Mouse (Mus musculus) gastrocnemius, postnatal 36 days (tissue): ENCODE results near the gene A930002H24Rik. TPM values are rescaled to one million over a fixed set of nuclear protein-coding genes. Genes with fewer than 3 reads are reported as not detected.
"Not testable (repeated sequence)": the region's sequence is repeated elsewhere in the genome, so short reads cannot be mapped to it uniquely, and the experiment has no call there.

Experiments used
- DNase-seq, 2 experiments: peaks; one replicate each; pipeline ENCODE4 v3.0.0; 2022
- intact Hi-C: fragments of 180-260 bp; cut with DNase I; formaldehyde crosslinking; loops from one replicate; pipeline ENCODE4 v1.15.1; 2025
- long read RNA-seq, 2 experiments: library from polyadenylated mRNA; stranded (forward); transcript quantifications; one replicate each; pipeline ENCODE4 v2.0.0; 2021
- total RNA-seq, 2 experiments: library from RNA; stranded (reverse); gene quantifications; 2 replicates each; pipeline ENCODE4 v1.2.3; 2021

Gene A930002H24Rik
- not detected for total RNA-seq
- long read RNA-seq, experiment 1: 0 reads
- long read RNA-seq, experiment 2: 0 reads

DNA sequence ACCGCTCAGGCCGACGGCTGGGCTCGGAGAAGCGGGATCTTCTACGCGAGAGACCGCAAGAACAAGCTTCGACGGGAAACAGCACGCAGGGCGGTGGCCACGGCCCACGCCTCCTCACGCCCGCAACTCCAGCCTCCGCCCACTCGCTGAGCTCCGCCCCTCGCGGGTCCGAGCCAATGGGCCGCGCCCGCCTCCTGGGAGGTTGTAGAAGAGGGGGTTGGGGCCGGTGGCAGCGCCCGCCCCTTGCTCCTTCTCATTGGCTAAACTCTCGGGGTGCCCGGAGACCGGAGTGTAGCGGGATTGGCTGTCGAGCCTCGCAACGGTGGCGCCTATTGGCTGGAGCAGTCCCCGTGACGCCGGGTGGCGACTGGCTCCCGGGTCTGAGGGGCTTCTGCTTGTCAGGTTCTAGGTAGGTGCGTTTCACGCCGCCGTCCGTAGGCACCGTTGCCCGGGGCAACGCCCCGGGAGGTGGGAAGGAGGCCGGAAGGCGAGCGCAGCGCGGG lies at the start of gene A930002H24Rik:
A930002H24Rik (minus strand) TSS at position 145 of the 503 bp plus-strand sequence.
- intact Hi-C loops: no loop called here
- peak; percentile 98 to 99 for DNase-seq

DNA sequence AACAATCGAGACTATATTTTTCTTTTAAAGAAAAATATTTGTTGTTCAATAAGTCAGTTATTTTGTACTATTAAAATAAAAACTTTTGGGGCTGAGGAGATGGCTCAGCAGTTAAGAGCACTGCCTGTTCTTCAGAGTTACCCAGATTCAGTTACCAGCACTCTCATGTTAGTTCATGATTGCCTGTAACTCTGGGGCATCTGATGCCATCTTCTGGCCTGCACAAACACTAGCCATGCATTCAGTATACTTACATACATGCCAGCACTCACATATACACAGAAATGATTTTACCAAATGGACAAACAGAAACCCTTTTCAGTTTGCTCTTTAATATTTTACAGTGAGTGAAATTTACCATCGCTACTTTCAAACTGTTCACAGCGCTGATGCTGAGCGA lies 45.7 kb upstream of the A930002H24Rik start:
- intact Hi-C loops: no loop called here
- no peak for DNase-seq

DNA sequence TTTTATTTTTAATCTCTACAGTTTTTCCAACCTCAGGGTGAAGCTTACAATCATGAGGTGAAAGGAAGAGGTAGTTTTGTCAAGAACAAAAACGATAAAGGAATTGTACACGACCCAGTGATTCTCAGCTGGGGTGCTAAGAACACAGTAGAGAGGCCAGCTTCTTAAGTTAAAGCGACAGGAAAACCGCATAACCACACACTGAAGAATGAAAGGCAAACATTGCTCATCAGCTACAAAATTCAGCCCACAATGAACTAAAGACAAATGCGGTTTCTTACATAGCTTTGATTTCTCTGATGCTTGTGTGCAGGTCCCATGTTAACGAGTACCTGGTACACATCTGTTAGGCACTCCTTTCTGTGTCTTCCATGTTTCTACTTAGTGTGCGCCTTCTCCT lies 33.5 kb upstream of the A930002H24Rik start:
- intact Hi-C loops: no loop called here
- DNase-seq: no peak

DNA sequence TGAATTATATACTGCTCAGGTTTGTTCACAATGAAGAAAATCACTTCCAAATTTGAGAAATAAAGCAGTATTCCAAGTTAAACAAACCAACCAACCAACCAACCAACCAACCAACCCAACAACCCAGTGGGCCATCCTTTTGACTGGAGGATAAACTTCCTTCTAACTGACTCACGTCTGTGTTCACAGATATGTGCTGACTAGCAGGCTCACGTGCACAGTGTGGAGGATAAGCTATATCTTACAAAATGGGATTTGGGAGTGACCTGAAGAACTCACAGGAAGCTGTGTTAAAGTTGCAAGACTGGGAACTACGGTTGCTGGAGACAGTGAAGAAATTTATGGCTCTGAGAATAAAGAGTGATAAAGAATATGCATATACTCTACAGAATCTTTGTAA lies 32.2 kb upstream of the A930002H24Rik start:
- DNase-seq: no peak
- intact Hi-C loops: no loop called here

DNA sequence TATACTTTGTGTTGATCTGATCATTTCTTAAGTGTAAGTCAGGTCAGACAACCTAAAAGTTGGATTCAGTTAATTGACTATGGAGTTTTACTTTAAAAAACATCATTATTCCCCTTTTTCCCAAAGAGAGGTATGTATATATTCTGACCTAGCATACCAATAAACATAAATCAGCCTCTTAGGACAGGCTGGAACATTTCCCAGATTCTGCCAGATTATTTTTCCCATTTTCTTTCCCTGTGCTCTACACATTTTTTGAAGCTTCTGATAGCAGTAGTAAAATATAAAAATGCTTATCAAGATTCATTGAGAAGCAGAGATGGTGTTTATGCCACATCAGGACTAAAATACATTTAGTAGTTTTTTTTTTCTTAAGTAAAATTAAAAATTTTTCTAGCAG lies 27.0 kb upstream of the A930002H24Rik start:
- intact Hi-C loops: no loop called here
- no peak for DNase-seq

DNA sequence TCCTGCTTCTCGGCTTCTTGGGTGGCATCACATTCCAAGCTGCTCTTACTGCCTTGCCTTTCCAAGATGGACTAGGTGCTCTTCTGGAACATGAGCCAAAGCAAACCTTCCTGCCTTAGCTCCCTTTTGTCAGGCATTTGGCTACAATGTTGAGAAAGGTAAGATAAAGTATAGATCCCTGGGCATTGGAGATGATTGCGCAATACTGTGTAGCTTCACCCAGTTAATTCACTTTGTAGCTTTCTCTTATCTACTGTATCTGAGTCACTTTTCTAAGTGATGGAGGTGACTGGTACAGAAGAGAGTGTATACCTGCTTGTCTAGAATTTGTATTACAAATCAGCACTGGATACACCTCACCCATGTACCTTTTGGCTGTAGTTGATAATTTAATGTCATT lies 23.4 kb upstream of the A930002H24Rik start:
- no peak for DNase-seq
- intact Hi-C loops: no loop called here

DNA sequence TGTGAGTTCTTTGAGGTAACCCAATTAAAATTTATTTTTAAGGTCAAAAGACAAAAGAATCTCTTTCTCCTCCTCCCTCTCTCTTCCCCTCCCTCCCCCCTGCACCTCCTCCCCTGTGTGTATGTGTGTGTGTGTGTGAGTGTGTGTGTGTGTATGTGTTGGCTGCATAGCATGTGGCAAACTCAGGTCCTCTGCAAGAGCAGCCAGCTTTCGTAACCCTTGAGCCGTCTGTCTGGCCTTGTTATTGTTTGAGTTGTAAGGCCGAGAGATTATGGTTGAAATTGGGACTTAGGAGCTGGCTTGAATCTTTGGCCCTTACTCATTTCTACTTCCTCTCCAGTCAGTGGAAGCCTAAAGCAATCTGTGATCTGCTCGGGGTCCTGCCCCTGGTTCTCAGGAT lies 16.4 kb upstream of the A930002H24Rik start:
- no peak for DNase-seq
- intact Hi-C loops: no loop called here

DNA sequence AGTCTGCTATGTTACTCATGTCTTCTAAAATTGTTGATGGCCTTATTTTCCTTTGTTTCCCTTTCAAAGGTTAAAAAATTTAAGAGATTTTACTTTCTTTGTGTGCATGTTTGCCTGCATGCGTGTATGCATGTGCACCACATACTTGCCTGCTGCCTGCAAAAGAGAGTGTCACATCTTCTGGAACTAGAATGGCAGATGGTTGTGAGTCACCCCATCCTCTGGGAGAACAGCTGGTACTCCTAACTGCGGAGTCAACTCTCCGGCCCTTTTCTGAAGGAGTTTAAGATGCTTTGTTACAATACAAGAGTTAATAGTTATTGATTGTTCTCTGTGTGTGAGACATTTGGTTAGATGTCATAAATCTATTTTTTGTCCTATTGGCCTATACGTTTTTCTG lies 15.3 kb upstream of the A930002H24Rik start:
- DNase-seq: peak in 1 of 2 experiments; percentile 11
- intact Hi-C loops: no loop called here

DNA sequence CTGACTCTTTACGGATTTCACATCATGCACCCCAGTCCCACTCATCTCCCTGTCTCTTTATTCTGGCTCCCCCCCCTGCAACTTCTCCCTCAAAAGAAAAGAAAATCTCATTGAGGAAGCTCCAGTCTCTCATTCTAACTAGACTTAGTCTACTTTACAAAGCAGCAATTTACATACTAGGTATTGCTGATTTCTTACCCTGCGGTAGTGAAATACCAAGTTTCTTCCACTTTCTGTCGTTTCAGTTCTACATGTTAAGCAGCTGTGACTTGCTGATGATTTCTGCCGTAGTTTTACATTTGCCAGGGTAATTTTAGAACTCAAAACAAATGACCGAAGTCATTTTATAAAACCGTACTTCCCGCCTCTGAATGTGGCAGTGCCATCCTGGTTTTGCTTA lies 8.2 kb upstream of the A930002H24Rik start:
- no peak for DNase-seq
- intact Hi-C loops: no loop called here

DNA sequence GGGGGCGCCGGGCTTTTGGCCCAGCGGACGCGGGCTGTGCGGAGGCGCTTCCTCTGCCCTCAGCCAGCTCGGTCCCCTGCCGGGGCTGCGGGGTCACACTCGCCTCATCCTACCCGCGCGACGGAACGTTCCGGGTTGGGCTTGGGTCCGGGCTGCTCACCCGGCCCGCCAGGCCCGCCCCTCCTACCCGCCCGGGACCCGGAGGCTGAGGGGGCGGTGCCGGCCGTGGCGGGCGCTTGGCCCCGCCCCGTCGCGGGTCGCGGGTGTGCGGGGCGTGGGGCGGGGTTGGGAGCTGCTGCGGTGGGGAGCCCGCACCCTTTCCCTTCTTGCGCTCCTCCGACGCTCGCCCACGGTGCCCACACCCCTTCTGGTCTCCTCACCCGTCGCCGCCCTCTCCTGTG lies 580 bp upstream of the A930002H24Rik start:
- intact Hi-C loops: no loop called here
- DNase-seq: peak in 1 of 2 experiments; percentile 20

DNA sequence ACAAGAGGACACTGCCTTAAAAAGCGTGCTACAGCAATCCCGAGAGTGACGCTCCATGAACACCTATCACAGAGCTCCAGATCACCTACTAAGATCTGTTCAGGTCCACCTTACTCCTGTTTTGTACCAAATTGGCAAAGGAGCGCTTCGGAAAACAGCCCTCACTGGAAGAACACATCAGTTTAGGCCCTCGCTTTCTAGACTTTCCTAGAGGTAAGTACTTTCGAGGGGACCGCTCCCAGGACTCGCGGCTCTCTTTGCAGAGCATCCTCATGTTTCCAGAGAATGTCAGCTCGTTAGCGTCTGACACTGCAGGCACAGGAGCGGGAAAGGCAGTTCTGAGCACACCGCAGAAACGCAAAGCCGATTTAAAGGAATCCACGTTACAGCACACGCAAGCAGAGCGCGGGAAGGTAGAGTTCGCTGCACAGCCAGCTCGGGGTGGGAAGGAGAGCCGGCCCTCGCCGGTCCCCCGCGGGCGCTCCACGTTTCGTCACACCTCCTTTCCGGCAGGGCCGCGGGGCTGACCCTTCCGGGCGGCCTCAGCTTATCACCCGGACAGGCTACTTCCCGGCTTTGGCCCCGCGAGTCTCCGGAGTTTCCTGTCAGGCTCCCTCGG lies 470 bp downstream of the A930002H24Rik start, which contains the start of gene Fer:
Fer (plus strand) TSS at position 51 of the 619 bp plus-strand sequence.
- no peak for DNase-seq
- intact Hi-C loops: no loop called here

DNA sequence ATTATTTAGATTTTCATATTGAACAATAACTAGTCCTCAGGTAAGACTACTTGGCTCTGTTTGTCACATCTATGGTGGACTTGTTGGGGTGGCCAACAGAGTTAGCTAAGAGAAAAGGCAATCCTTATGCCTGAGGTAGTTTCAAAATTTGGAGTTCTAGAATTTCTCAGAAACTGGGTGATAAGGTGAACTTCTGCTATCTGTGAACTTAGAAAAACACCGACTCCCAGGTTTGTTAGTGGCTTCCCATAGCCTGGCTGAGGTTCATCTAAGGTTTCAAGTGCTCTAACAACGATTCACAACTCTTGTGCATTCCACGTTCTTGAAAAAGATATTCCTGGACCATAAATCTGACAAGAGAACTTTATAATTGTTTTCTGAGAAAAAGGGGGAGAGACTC lies 1.2 kb downstream of the A930002H24Rik start:
- no peak for DNase-seq
- intact Hi-C loops: no loop called here

DNA sequence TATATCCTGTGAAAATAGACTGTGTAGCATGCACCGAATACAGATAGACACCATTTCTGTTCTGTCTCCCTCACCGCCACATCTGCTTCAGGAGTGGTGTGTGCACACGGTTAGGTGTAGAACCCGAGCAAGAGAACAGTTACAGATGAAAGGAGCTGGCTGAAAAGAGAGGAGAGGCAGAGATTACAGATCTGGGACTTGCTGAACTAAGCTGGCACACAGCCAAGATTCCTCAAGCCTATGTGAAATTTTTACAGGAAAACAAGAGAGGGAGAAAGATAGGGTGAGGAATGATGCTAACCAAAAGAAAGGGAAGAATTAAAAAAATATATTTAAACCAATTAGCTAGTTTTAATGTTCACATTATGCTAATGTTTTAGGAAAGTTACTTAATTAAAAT lies 2.6 kb downstream of the A930002H24Rik start:
- no peak for DNase-seq
- intact Hi-C loops: no loop called here

DNA sequence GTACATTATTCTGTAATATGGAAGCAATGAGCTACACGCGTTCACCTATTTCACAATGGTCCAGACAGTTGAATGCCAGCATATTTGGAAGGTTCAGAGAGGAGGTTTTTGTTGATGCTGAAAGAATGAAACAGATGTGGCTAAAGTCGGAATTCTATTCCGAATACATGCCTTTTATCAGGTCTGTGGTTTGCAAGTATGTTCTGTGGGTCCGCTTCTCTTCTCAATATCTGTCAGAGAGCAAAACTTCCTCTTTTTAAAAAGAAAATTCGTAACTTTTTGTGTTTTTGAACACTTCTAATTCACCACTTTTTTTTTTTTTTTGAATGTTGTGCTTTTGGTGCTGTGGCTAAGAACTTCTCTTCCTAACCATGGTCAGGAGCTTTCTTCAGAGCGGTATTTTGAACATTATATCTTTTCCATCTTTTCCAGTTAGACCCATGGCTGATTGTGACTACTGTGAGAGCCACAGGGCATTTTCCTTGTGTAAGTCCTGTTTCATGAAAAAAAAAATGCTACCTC lies 6.5 kb downstream of the A930002H24Rik start:
- intact Hi-C loops: no loop called here

DNA sequence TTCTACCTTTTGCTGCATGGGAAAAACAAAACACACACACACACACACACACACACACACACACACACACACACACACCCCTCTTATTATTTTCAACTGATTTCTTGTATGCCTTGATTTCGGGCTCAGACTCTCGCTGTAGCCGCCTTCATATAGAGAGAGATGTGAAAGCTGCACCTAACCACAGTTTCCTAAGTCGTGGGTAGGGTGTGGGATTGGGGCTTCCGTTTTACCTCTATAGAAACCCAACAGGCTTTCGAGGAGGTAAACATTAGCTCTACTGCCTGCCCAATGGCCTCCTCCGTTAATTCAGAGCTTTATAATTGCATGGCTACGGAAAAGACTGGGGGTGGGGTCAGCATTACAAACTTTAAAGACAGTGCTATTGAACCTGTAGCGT lies 13.6 kb downstream of the A930002H24Rik start:
- intact Hi-C loops: no loop called here
- DNase-seq: no peak

More for the DNA sequence above, 6.5 kb downstream of the A930002H24Rik start:
- no peak for DNase-seq

DNA sequence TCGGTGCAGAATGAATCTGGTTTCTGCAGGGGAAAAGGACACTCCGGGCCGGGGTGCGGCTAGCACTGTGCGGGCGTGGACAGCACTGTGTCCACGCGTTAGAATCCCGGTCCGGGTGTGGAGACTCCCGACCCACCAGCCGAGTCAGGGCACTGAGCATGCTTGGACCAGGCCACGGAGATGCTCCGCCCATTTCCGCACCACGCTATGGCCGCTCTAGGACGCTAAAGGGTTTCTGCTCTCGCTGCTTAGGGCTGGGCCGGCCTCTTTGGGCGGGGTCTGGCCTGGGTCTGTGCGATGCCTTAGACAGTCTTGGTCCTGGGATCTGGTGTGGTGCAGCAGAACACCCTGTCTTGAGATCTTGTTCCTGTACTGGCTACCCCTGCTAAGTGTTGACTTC lies 14.0 kb downstream of the A930002H24Rik start:
- DNase-seq: peak; percentile 76 to 85
- intact Hi-C loops: no loop called here

DNA sequence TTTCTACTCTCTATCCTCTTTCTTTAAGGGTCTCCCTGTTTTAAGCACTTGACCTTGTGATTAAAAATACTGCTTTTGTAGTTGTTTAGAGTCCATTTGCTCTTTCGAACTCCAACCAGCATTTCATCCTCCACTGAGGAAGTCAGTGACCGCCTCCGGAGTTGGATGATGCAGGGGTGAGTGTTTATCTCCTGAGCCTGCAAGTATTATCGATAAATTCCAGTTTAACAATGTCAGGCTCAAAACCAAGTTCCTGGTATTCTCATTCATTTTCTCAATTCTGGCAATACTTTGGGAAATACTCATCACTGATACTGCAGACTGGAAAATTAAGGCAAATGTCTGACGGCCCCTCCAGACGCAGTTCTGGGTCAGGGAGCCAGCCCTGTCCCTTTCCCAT lies 14.4 kb downstream of the A930002H24Rik start:
- intact Hi-C loops: no loop called here

DNA sequence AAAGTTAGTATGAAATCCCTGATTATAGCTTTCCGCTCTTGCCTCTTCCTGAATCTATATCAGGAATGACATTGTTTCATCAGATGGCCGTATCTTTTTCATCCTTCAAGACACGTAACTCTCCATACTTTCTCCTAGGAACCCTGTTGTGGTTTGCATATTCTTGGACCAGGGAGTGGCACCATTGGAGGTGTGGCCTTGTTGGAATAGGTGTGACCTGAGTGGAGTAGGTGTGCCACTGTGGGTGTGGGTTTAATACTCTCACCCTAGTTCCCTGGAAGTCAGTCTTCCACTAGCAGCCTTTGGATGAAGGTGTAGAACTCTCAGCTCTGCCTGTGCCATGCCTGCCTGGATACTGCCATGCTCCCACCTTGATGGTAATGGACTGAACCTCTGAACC lies 17.8 kb downstream of the A930002H24Rik start:
- DNase-seq, intact Hi-C loops: not testable (repeated sequence)

More for the DNA sequence above, 14.4 kb downstream of the A930002H24Rik start:
- DNase-seq: no peak

DNA sequence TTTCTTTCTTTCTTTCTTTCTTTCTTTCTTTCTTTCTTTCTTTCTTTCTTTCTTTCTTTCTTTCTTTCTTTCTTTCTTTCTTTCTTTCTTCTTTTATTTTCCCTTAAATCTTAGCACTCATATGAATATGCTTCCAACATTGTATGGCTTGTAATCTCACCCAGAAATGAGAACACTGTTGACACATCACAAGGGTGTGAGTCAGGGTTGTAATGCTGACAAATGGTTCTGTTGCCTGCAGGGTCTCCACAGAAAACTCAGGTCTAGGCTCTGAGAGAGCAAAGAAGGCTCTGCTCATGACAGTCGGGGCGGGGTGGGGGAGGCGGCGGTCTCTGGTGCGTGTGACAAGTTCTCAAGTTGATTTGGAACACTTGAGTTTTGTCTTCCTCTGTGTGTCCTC lies 18.7 kb downstream of the A930002H24Rik start:
- intact Hi-C loops: no loop called here
- DNase-seq: no peak

DNA sequence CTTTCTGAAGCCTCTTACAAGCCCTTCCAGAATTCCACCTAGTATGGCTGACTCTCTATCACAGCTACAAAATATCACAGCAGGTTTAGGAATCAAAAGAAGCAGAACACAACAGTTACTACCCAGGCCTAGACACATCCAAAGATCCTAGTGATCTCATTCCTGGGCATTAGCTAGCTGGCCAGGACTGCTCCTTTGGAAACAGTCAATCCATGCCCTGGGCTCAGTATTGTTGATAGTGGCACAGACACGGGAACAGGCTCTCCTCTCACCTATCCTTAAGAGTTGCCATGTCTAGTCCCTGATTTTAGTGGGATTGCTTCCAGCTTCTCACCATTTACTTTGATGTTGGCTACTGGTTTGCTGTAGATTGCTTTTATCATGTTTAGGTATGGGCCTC lies 21.4 kb downstream of the A930002H24Rik start:
- DNase-seq: no peak
- intact Hi-C loops: no loop called here

DNA sequence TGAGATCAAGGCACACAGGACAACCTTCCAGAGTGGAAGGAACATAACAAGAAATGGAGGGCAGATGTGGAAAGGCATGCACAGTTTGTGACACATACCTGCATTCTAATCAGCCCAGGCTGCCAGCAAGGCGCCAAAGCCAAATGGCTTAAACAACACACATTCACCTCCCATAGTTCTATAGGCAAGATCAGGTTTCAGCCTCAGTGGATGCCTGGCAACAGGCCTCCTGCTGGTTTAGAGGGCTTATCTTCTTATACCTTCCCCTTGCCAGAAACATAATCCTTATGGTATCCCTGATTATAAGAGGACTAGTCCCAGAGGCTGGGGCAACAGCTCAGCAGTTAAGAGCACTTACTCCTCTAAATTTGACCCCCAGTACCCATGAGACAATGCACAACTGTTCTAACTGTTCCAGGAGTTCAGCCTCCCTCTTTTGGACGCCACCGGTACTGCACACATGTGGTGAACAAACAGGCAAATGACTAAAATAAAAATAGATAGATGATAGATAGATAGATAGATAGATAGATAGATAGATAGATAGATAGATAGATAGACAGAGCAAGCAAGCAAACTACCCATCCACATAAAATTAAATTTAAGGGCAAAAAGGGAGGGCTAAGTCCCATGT lies 23.8 kb downstream of the A930002H24Rik start:
- intact Hi-C loops: no loop called here
- no peak for DNase-seq

DNA sequence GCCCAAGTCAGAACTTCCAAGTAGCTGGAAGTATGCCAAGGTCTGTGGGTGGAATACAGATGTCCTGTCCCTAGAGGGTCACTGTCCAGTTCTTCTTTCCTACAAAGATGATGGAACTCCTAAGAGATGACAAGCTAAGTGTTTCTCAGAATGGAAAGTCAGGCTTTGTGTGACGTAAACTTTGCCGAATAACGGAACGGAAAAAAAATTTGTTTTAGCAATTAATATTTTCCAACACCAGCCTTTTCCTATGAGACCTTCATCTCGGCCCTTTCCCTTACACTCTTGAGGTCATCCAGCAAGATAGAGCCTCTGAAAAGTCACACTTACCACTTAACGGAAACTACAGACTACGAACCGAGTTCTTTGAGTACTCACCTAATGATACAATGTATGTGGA lies 25.4 kb downstream of the A930002H24Rik start:
- no peak for DNase-seq
- intact Hi-C loops: no loop called here
